Mouse (Mus musculus): ENCODE measurements around the gene Pdlim7. TPM values are rescaled to one million over a fixed set of nuclear protein-coding genes. Genes with fewer than 3 reads are reported as not detected.

Gene Pdlim7
- polyA plus RNA-seq, 1 experiment, result 344 TPM

GRCm38 (mm10) chr13:55525733-55526553, 12.5 kb upstream of the Pdlim7 start:
- no peak for TF ChIP-seq MAX (IDR thresholded peaks at IDR 0.05)
- TF ChIP-seq CTCF (IDR thresholded peaks at IDR 0.05; ENCODE audit: control insufficient read depth, insufficient read depth, insufficient read length), result no peak
- TF ChIP-seq CEBPB (IDR thresholded peaks at IDR 0.05; ENCODE audit: low read depth), result no peak
- no peak for TF ChIP-seq USF1 (IDR thresholded peaks at IDR 0.05; ENCODE audit: low read depth)
- TF ChIP-seq MYOG (IDR thresholded peaks at IDR 0.05; ENCODE audit: control insufficient read depth, extremely low read depth, insufficient read length), result no peak
- no peak for TF ChIP-seq FOSL1 (IDR thresholded peaks at IDR 0.05; ENCODE audit: insufficient read depth, low read length, poor library complexity, severe bottlenecking)
- no peak for TF ChIP-seq MYOD1 (IDR thresholded peaks at IDR 0.05; ENCODE audit: control insufficient read depth, insufficient read length, low read depth)
- H3ac ChIP-seq (ENCODE audit: control insufficient read depth, insufficient read length, low read depth), result no peak overlapping the region

GRCm38 (mm10) chr13:55523951-55524600, 10.6 kb upstream of the Pdlim7 start:
- Histone ChIP-seq H3K79me3 (ENCODE audit: low read depth) (no peaks in the 10 kb centered on the region), H3K27me3 (ENCODE audit: control insufficient read depth, insufficient read depth, insufficient read length) (no peaks in the 10 kb centered on the region), H3K79me2 (ENCODE audit: control insufficient read depth, insufficient read depth) (no peaks in the 10 kb centered on the region), H3K36me3 (ENCODE audit: control insufficient read depth, insufficient read depth) (no peaks in the 10 kb centered on the region), H3ac (ENCODE audit: control insufficient read depth, insufficient read length, low read depth) (no peak overlapping the region), H3K4me3 (ENCODE audit: insufficient read depth, poor library complexity, severe bottlenecking) (no peak overlapping the region)
- no peak for TF ChIP-seq MAX (IDR thresholded peaks at IDR 0.05)
- no peak for TF ChIP-seq USF1 (IDR thresholded peaks at IDR 0.05; ENCODE audit: low read depth)
- no peak for TF ChIP-seq CEBPB (IDR thresholded peaks at IDR 0.05; ENCODE audit: low read depth)
- TF ChIP-seq FOSL1 (IDR thresholded peaks at IDR 0.05; ENCODE audit: insufficient read depth, low read length, poor library complexity, severe bottlenecking), result no peak
- no peak for TF ChIP-seq CTCF (IDR thresholded peaks at IDR 0.05; ENCODE audit: control insufficient read depth, insufficient read depth, insufficient read length)
- TF ChIP-seq MYOG (IDR thresholded peaks at IDR 0.05; ENCODE audit: control insufficient read depth, extremely low read depth, insufficient read length), result no peak
- no peak for TF ChIP-seq MYOD1 (IDR thresholded peaks at IDR 0.05; ENCODE audit: control insufficient read depth, insufficient read length, low read depth)

More at GRCm38 (mm10) chr13:55525733-55526553, 12.5 kb upstream of the Pdlim7 start:
- Histone ChIP-seq H3K4me3 (ENCODE audit: insufficient read depth, poor library complexity, severe bottlenecking) (no peak overlapping the region), H3K79me3 (ENCODE audit: low read depth) (no peaks in the 10 kb centered on the region), H3K36me3 (ENCODE audit: control insufficient read depth, insufficient read depth) (peaks cover 15% of the 10 kb centered on the region), H3K79me2 (ENCODE audit: control insufficient read depth, insufficient read depth) (no peaks in the 10 kb centered on the region), H3K27me3 (ENCODE audit: control insufficient read depth, insufficient read depth, insufficient read length) (no peaks in the 10 kb centered on the region)

- Histone ChIP-seq H3ac (ENCODE audit: control insufficient read depth, insufficient read length, low read depth) (no peak overlapping the region), H3K27me3 (ENCODE audit: control insufficient read depth, insufficient read depth, insufficient read length) (no peaks in the 10 kb centered on the region), H3K4me3 (ENCODE audit: insufficient read depth, poor library complexity, severe bottlenecking) (no peak overlapping the region), H3K79me3 (ENCODE audit: low read depth) (no peaks in the 10 kb centered on the region), H3K79me2 (ENCODE audit: control insufficient read depth, insufficient read depth) (no peaks in the 10 kb centered on the region), H3K36me3 (ENCODE audit: control insufficient read depth, insufficient read depth) (no peaks in the 10 kb centered on the region)
- TF ChIP-seq USF1 (IDR thresholded peaks at IDR 0.05; ENCODE audit: low read depth), result no peak
- TF ChIP-seq MAX (IDR thresholded peaks at IDR 0.05), result no peak
- TF ChIP-seq FOSL1 (IDR thresholded peaks at IDR 0.05; ENCODE audit: insufficient read depth, low read length, poor library complexity, severe bottlenecking), result no peak
- TF ChIP-seq CEBPB (IDR thresholded peaks at IDR 0.05; ENCODE audit: low read depth), result no peak
- no peak for TF ChIP-seq CTCF (IDR thresholded peaks at IDR 0.05; ENCODE audit: control insufficient read depth, insufficient read depth, insufficient read length)
- no peak for TF ChIP-seq MYOD1 (IDR thresholded peaks at IDR 0.05; ENCODE audit: control insufficient read depth, insufficient read length, low read depth)
- TF ChIP-seq MYOG (IDR thresholded peaks at IDR 0.05; ENCODE audit: control insufficient read depth, extremely low read depth, insufficient read length), result no peak
Measured at GRCm38 (mm10) chr13:55523278-55523677, 9.8 kb upstream of the Pdlim7 start.

- TF ChIP-seq CEBPB (IDR thresholded peaks at IDR 0.05; ENCODE audit: low read depth), result no peak
- no peak for TF ChIP-seq MYOG (IDR thresholded peaks at IDR 0.05; ENCODE audit: control insufficient read depth, extremely low read depth, insufficient read length)
- no peak for TF ChIP-seq CTCF (IDR thresholded peaks at IDR 0.05; ENCODE audit: control insufficient read depth, insufficient read depth, insufficient read length)
- TF ChIP-seq USF1 (IDR thresholded peaks at IDR 0.05; ENCODE audit: low read depth), result no peak
- TF ChIP-seq MYOD1 (IDR thresholded peaks at IDR 0.05; ENCODE audit: control insufficient read depth, insufficient read length, low read depth), result no peak
- TF ChIP-seq FOSL1 (IDR thresholded peaks at IDR 0.05; ENCODE audit: insufficient read depth, low read length, poor library complexity, severe bottlenecking), result no peak
- TF ChIP-seq MAX (IDR thresholded peaks at IDR 0.05), result no peak
- Histone ChIP-seq H3ac (ENCODE audit: control insufficient read depth, insufficient read length, low read depth) (no peak overlapping the region), H3K4me3 (ENCODE audit: insufficient read depth, poor library complexity, severe bottlenecking) (no peak overlapping the region), H3K79me2 (ENCODE audit: control insufficient read depth, insufficient read depth) (no peaks in the 10 kb centered on the region), H3K27me3 (ENCODE audit: control insufficient read depth, insufficient read depth, insufficient read length) (no peaks in the 10 kb centered on the region), H3K36me3 (ENCODE audit: control insufficient read depth, insufficient read depth) (no peaks in the 10 kb centered on the region), H3K79me3 (ENCODE audit: low read depth) (no peaks in the 10 kb centered on the region)
Measured at GRCm38 (mm10) chr13:55522730-55523129, 9.3 kb upstream of the Pdlim7 start.

GRCm38 (mm10) chr13:55519606-55520005, 6.1 kb upstream of the Pdlim7 start:
- H3K36me3 ChIP-seq (ENCODE audit: control insufficient read depth, insufficient read depth), result no peaks in the 10 kb centered on the region
- H3K27me3 ChIP-seq (ENCODE audit: control insufficient read depth, insufficient read depth, insufficient read length), result no peaks in the 10 kb centered on the region
- TF ChIP-seq MYOG (IDR thresholded peaks at IDR 0.05; ENCODE audit: control insufficient read depth, extremely low read depth, insufficient read length), result no peak
- no peak for TF ChIP-seq FOSL1 (IDR thresholded peaks at IDR 0.05; ENCODE audit: insufficient read depth, low read length, poor library complexity, severe bottlenecking)
- no peak for TF ChIP-seq MAX (IDR thresholded peaks at IDR 0.05)
- no peak for TF ChIP-seq MYOD1 (IDR thresholded peaks at IDR 0.05; ENCODE audit: control insufficient read depth, insufficient read length, low read depth)
- no peak for TF ChIP-seq USF1 (IDR thresholded peaks at IDR 0.05; ENCODE audit: low read depth)
- TF ChIP-seq CTCF (IDR thresholded peaks at IDR 0.05; ENCODE audit: control insufficient read depth, insufficient read depth, insufficient read length), result no peak
- TF ChIP-seq CEBPB (IDR thresholded peaks at IDR 0.05; ENCODE audit: low read depth), result no peak
- no peaks in the 10 kb centered on the region for H3K79me3 ChIP-seq (ENCODE audit: low read depth)
- no peak overlapping the region for H3ac ChIP-seq (ENCODE audit: control insufficient read depth, insufficient read length, low read depth)
- no peak overlapping the region for H3K4me3 ChIP-seq (ENCODE audit: insufficient read depth, poor library complexity, severe bottlenecking)
- no peaks in the 10 kb centered on the region for H3K79me2 ChIP-seq (ENCODE audit: control insufficient read depth, insufficient read depth)
